Mouse (Mus musculus): ENCODE results near the gene Dnajc15.

Gene Dnajc15

GRCm38 (mm10) chr14:77860841-77861560, 13.9 kb downstream of the Dnajc15 start:
- DNase-seq (ENCODE audit: low read depth, low spot score), result peak; percentile 32

GRCm38 (mm10) chr14:77859894-77860293, 15.0 kb downstream of the Dnajc15 start:
- no peak for DNase-seq (ENCODE audit: low read depth, low spot score)

- no peak for DNase-seq (ENCODE audit: low read depth, low spot score)
Measured at GRCm38 (mm10) chr14:77853951-77854350, 21.0 kb downstream of the Dnajc15 start.

GRCm38 (mm10) chr14:77849852-77850251, 25.1 kb downstream of the Dnajc15 start:
- DNase-seq (ENCODE audit: low read depth, low spot score), result no peak

- peak; percentile 29 for DNase-seq (ENCODE audit: low read depth, low spot score)
Measured at GRCm38 (mm10) chr14:77848349-77848748, 26.6 kb downstream of the Dnajc15 start.

- DNase-seq (ENCODE audit: low read depth, low spot score), result no peak
Measured at GRCm38 (mm10) chr14:77846206-77846605, 28.7 kb downstream of the Dnajc15 start.

- no peak for DNase-seq (ENCODE audit: low read depth, low spot score)
Measured at GRCm38 (mm10) chr14:77845479-77845878, 29.4 kb downstream of the Dnajc15 start.

- no peak for DNase-seq (ENCODE audit: low read depth, low spot score)
Measured at GRCm38 (mm10) chr14:77840574-77840973, 34.4 kb downstream of the Dnajc15 start.

GRCm38 (mm10) chr14:77840078-77840477, 34.8 kb downstream of the Dnajc15 start:
- no peak for DNase-seq (ENCODE audit: low read depth, low spot score)

GRCm38 (mm10) chr14:77836794-77837193, 38.1 kb downstream of the Dnajc15 start:
- DNase-seq (ENCODE audit: low read depth, low spot score), result peak; percentile 20

GRCm38 (mm10) chr14:77832359-77832758, 42.6 kb downstream of the Dnajc15 start:
- DNase-seq (ENCODE audit: low read depth, low spot score), result no peak

- DNase-seq (ENCODE audit: low read depth, low spot score), result no peak
Measured at GRCm38 (mm10) chr14:77831936-77832335, 43.0 kb downstream of the Dnajc15 start.

- no peak for DNase-seq (ENCODE audit: low read depth, low spot score)
Measured at GRCm38 (mm10) chr14:77829673-77830072, 45.3 kb downstream of the Dnajc15 start.

GRCm38 (mm10) chr14:77825891-77826290, 49.0 kb downstream of the Dnajc15 start:
- no peak for DNase-seq (ENCODE audit: low read depth, low spot score)

GRCm38 (mm10) chr14:77825121-77825520, 49.8 kb downstream of the Dnajc15 start:
- peak; percentile 8 for DNase-seq (ENCODE audit: low read depth, low spot score)

- no peak for DNase-seq (ENCODE audit: low read depth, low spot score)
Measured at GRCm38 (mm10) chr14:77819841-77820240, 55.1 kb downstream of the Dnajc15 start.

- no peak for DNase-seq (ENCODE audit: low read depth, low spot score)
Measured at GRCm38 (mm10) chr14:77817561-77817960, 57.4 kb downstream of the Dnajc15 start.

GRCm38 (mm10) chr14:77814935-77815334, 60.0 kb downstream of the Dnajc15 start:
- no peak for DNase-seq (ENCODE audit: low read depth, low spot score)

GRCm38 (mm10) chr14:77812890-77813289, 62.0 kb downstream of the Dnajc15 start:
- DNase-seq (ENCODE audit: low read depth, low spot score), result no peak

- DNase-seq (ENCODE audit: low read depth, low spot score), result no peak
Measured at GRCm38 (mm10) chr14:77811466-77811865, 63.5 kb downstream of the Dnajc15 start.

- DNase-seq (ENCODE audit: low read depth, low spot score), result no peak
Measured at GRCm38 (mm10) chr14:77807836-77808235, 67.1 kb downstream of the Dnajc15 start.

- no peak for DNase-seq (ENCODE audit: low read depth, low spot score)
Measured at GRCm38 (mm10) chr14:77806345-77806744, 68.6 kb downstream of the Dnajc15 start.

GRCm38 (mm10) chr14:77802268-77802630, 72.7 kb downstream of the Dnajc15 start:
- no peak for DNase-seq (ENCODE audit: low read depth, low spot score)

Data from CD4-positive, CD25-positive, alpha-beta regulatory T cell, adult 2 months (primary cell).